Mouse (Mus musculus) frontal cortex, adult 2 months (tissue): ENCODE results near the gene Fbxl5. TPM values are rescaled to one million over a fixed set of nuclear protein-coding genes. Genes with fewer than 3 reads are reported as not detected.

ENCODE experiments used
- DNase-seq, 2 experiments: peaks; one replicate each; pipeline ENCODE4 v3.0.0; 2022; ENCODE audit warnings: low spot score in 1 of 2; ENCODE audit errors: extremely low spot score in 1 of 2
- polyA plus RNA-seq: library from polyadenylated mRNA; depleted of rRNA; stranded (reverse); fragments of >200 nt; gene quantifications from 2 replicates; pipeline ENCODE4 v1.2.3, GENCODE M21; 2012; rRNA removed

Gene Fbxl5
- polyA plus RNA-seq, 1 experiment, result 66.9 TPM

- DNase-seq, result no peak
Measured at GRCm38 (mm10) chr5:43699240-43699639, 122.2 kb downstream of the Fbxl5 start.

- no peak for DNase-seq
Measured at GRCm38 (mm10) chr5:43697133-43697532, 124.3 kb downstream of the Fbxl5 start.

Other genes with a start within 250 kb of the Fbxl5 start
- 16.0 and 17.4 TPM in 2 replicates for gene Cc2d2a, start 159.3 kb downstream of the Fbxl5 start, polyA plus RNA-seq
- 0.34 and 0.44 TPM in 2 replicates for gene Bst1, start 2.8 kb downstream of the Fbxl5 start, polyA plus RNA-seq
- gene Cd38, start 46.9 kb upstream of the Fbxl5 start, polyA plus RNA-seq, result 6.1 and 7.5 TPM in 2 replicates
- 0.19 and 0.60 TPM in 2 replicates for gene Gm7879, start 91.5 kb upstream of the Fbxl5 start, polyA plus RNA-seq
- gene Fgfbp1, start 160.1 kb upstream of the Fbxl5 start, polyA plus RNA-seq, result 2.8 and 6.5 TPM in 2 replicates